Mouse (Mus musculus): ENCODE measurements around the gene H2afv.

GRCm38 (mm10) chr11:6440171-6440570 is 4.1 kb downstream of the H2afv start:
- TF ChIP-seq CTCF (IDR thresholded peaks at IDR 0.05; ENCODE audit: low read depth, low read length): no peak
- TF ChIP-seq POLR2A (IDR thresholded peaks at IDR 0.05; ENCODE audit: borderline replicate concordance, low read depth, low read length): no peak

Data from bone marrow macrophage, adult 2 months (primary cell).